Comparison of ENCODE assay signal across 8 mouse cellular contexts in the genomic region with DNA sequence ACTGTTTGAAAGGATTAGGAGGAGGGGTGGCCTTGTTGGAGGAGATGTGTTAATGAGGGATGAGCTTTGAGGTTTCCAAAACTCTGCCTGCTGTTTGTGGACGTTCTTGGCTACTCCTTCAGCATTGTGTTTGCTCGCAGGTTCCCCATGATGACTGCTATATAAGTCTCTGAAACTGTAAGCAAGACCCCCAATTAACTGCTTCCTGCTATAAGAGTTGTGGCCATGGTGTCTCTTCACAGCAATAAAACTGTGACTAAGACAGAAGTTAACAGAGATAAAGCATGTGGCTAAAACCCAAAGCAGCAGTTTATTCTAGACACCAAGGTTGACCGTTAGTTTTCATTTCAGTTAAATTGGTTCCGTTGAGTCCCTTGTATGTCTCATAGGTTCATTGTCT. TPM values are rescaled to one million over a fixed set of nuclear protein-coding genes. Genes with fewer than 3 reads are reported as not detected.
DNase-seq lines count a peak whose midpoint lies in the region; ATAC-seq and TF ChIP-seq lines count a peak whose summit lies in the region.

No protein-coding gene starts in this region.

- 24% methylated on average over 4 of the region's 4 CpGs for WGBS in heart, embryonic 10.5 days
- 23% methylated on average over 4 of the region's 4 CpGs for WGBS in heart, adult 2 months
- 20% methylated on average over 4 of the region's 4 CpGs for WGBS in hindbrain, embryonic 11.5 days
- WGBS in midbrain, embryonic 13.5 days = 20% methylated on average over 4 of the region's 4 CpGs

- TF ChIP-seq CTCF in heart, adult 2 months (IDR thresholded peaks at IDR 0.05) = no peak

- H3K27ac ChIP-seq in heart, embryonic 10.5 days = peak overlapping the region; percentile 94
- H3K27ac ChIP-seq in heart, adult 2 months = no peak overlapping the region
- 0 out of 2 replicates have a peak overlapping the region, but pooled peaks have one; percentile 38 for H3K27ac ChIP-seq in hindbrain, embryonic 11.5 days (ENCODE audit: low read depth, low read length)
- H3K27ac ChIP-seq in midbrain, embryonic 13.5 days = no peak overlapping the region

- no peaks in the 10 kb centered on the region for H3K27me3 ChIP-seq in heart, embryonic 10.5 days (ENCODE audit: insufficient read depth, poor library complexity, severe bottlenecking)
- no peaks in the 10 kb centered on the region for H3K27me3 ChIP-seq in heart, adult 2 months (ENCODE audit: control insufficient read depth, insufficient read depth, low read length)
- H3K27me3 ChIP-seq in hindbrain, embryonic 11.5 days (ENCODE audit: control insufficient read depth, insufficient read depth, low read length) = no peaks in the 10 kb centered on the region
- no peaks in the 10 kb centered on the region for H3K27me3 ChIP-seq in midbrain, embryonic 13.5 days

- no peak for TF ChIP-seq POLR2A in heart, adult 2 months (IDR thresholded peaks at IDR 0.05; ENCODE audit: insufficient read depth, low read depth, low read length)

- H3K4me3 ChIP-seq in heart, embryonic 10.5 days = peak overlapping the region; percentile 90
- no peak overlapping the region; the same call in 1 of the 2 replicates for H3K4me3 ChIP-seq in heart, adult 2 months
- H3K4me3 ChIP-seq in hindbrain, embryonic 11.5 days (ENCODE audit: low read depth, low read length) = peak overlapping the region; percentile 56
- peak overlapping the region; percentile 64 for H3K4me3 ChIP-seq in midbrain, embryonic 13.5 days (replicated peaks)

- no peak overlapping the region for H3K9ac ChIP-seq in heart, adult 2 months (ENCODE audit: low read depth, low read length)
- H3K9ac ChIP-seq in hindbrain, embryonic 11.5 days (ENCODE audit: low read depth, low read length) = peak overlapping the region; percentile 47
- peak overlapping the region; percentile 59 for H3K9ac ChIP-seq in midbrain, embryonic 13.5 days (replicated peaks)

- H3K9me3 ChIP-seq in heart, embryonic 10.5 days = no peaks in the 10 kb centered on the region
- no peaks in the 10 kb centered on the region for H3K9me3 ChIP-seq in hindbrain, embryonic 11.5 days (ENCODE audit: control insufficient read depth, low read length)
- H3K9me3 ChIP-seq in midbrain, embryonic 13.5 days = no peaks in the 10 kb centered on the region

- ATAC-seq in hindbrain, embryonic 11.5 days (ENCODE audit: low FRiP score) = no peak
- no peak for ATAC-seq in midbrain, embryonic 13.5 days

- peak overlapping the region; percentile 42 for H3K4me2 ChIP-seq in hindbrain, embryonic 11.5 days (replicated peaks; ENCODE audit: low read depth, low read length)
- peak overlapping the region; percentile 65 for H3K4me2 ChIP-seq in midbrain, embryonic 13.5 days (replicated peaks)

- DNase-seq in heart, embryonic 10.5 days (ENCODE audit: low spot score) = no peak
- no peak for DNase-seq in heart, adult 2 months
- DNase-seq in R1 (ENCODE audit: low read depth, low spot score) = peak; percentile 57
- DNase-seq in hindbrain, embryonic 11.5 days (ENCODE audit: low spot score) = peak; percentile 24
- DNase-seq in layer of hippocampus, postnatal 10 days (ENCODE audit: low spot score in 2 of 2) = no peak
- DNase-seq in urinary bladder, postnatal 4 days (ENCODE audit: low spot score in 2 of 2) = no peak
- no peak for DNase-seq in ovary, postnatal 36 days (ENCODE audit: low spot score)

- intact Hi-C loops in heart, adult 2 months (cut with DNase I) = loop anchor here (2.0 to 5.0 kb wide), 2 partner anchors 15 to 239 kb away; partner anchors contain the start of gene Vps18

- no peak for TF ChIP-seq EP300 in heart, adult 2 months (IDR thresholded peaks at IDR 0.05; ENCODE audit: insufficient read depth, low read depth, low read length)

- peaks cover 24% of the 10 kb centered on the region for H3K4me1 ChIP-seq in heart, embryonic 10.5 days
- no peaks in the 10 kb centered on the region for H3K4me1 ChIP-seq in heart, adult 2 months (ENCODE audit: control insufficient read depth, insufficient read depth, low read length)
- H3K4me1 ChIP-seq in hindbrain, embryonic 11.5 days (replicated peaks; ENCODE audit: control insufficient read depth, insufficient read depth, low read length) = no peaks in the 10 kb centered on the region
- peaks cover 13% of the 10 kb centered on the region for H3K4me1 ChIP-seq in midbrain, embryonic 13.5 days (replicated peaks)

- H3K79me2 ChIP-seq in heart, adult 2 months (replicated peaks; ENCODE audit: control insufficient read depth, insufficient read depth, low read length) = peaks cover 9% of the 10 kb centered on the region

- no peaks in the 10 kb centered on the region for H3K36me3 ChIP-seq in heart, embryonic 10.5 days
- H3K36me3 ChIP-seq in heart, adult 2 months (ENCODE audit: control insufficient read depth, insufficient read depth, low read length) = no peaks in the 10 kb centered on the region
- no peaks in the 10 kb centered on the region for H3K36me3 ChIP-seq in hindbrain, embryonic 11.5 days (ENCODE audit: control insufficient read depth, insufficient read depth, low read length)
- H3K36me3 ChIP-seq in midbrain, embryonic 13.5 days = no peaks in the 10 kb centered on the region

RNA-seq across cellular contexts. Expression of gene Knl1, which starts 0.9 kb away (rescaled TPM):
- 36.1 and 36.3 TPM in 2 replicates for polyA plus RNA-seq in heart, embryonic 10.5 days (2016; fragmentation: Nextera tagmentation; extraction: Ambion mirVana)
- total RNA-seq in heart, adult 2 months (2021) = under 1 TPM; 0.39 to 0.48 TPM
- 0.02 and 0.06 TPM in 2 replicates for polyA plus RNA-seq in heart, adult 2 months (2012; rRNA removed)
- polyA plus RNA-seq in hindbrain, embryonic 11.5 days (2014; fragmentation: Nextera tagmentation; extraction: Ambion mirVana) = 37.2 and 47.9 TPM in 2 replicates
- 26.6 and 30.8 TPM in 2 replicates for polyA plus RNA-seq in midbrain, embryonic 13.5 days (2015; fragmentation: Nextera tagmentation; extraction: Ambion mirVana)
- 1 to 10 TPM; 2.2 to 3.2 TPM for total RNA-seq in layer of hippocampus, postnatal 10 days (2021)

RNA-seq across cellular contexts. Expression of gene Rpusd2, which starts 13.3 kb away (rescaled TPM):
- polyA plus RNA-seq in heart, embryonic 10.5 days (2016; fragmentation: Nextera tagmentation; extraction: Ambion mirVana) = 5.1 and 6.2 TPM in 2 replicates
- total RNA-seq in heart, adult 2 months (2021) = 1 to 10 TPM; 4.1 to 5.1 TPM
- 3.4 and 5.7 TPM in 2 replicates for polyA plus RNA-seq in heart, adult 2 months (2012; rRNA removed)
- 6.6 and 7.2 TPM in 2 replicates for polyA plus RNA-seq in hindbrain, embryonic 11.5 days (2014; fragmentation: Nextera tagmentation; extraction: Ambion mirVana)
- 5.6 and 5.8 TPM in 2 replicates for polyA plus RNA-seq in midbrain, embryonic 13.5 days (2015; fragmentation: Nextera tagmentation; extraction: Ambion mirVana)
- total RNA-seq in layer of hippocampus, postnatal 10 days (2021) = 1 to 10 TPM; 6.2 to 6.5 TPM

RNA-seq across cellular contexts. Expression of gene Ccdc32, which starts 18.7 kb away (rescaled TPM):
- polyA plus RNA-seq in heart, embryonic 10.5 days (2016; fragmentation: Nextera tagmentation; extraction: Ambion mirVana) = 16.3 and 18.5 TPM in 2 replicates
- 10 to 100 TPM in 1 of 2 experiments, 1 to 10 TPM in 1; 9.7 to 10.9 TPM for total RNA-seq in heart, adult 2 months (2021)
- polyA plus RNA-seq in heart, adult 2 months (2012; rRNA removed) = 5.2 and 10.8 TPM in 2 replicates
- 23.3 and 25.8 TPM in 2 replicates for polyA plus RNA-seq in hindbrain, embryonic 11.5 days (2014; fragmentation: Nextera tagmentation; extraction: Ambion mirVana)
- polyA plus RNA-seq in midbrain, embryonic 13.5 days (2015; fragmentation: Nextera tagmentation; extraction: Ambion mirVana) = 30.7 and 31.9 TPM in 2 replicates
- total RNA-seq in layer of hippocampus, postnatal 10 days (2021) = 10 to 100 TPM; 57.7 to 57.9 TPM

Comparison
In these comparisons a context has a peak if more than half of its experiments do, and no peak if none do; other contexts are left out.
1. H3K27ac ChIP-seq: peak in heart, embryonic 10.5 days (single experiment) and hindbrain, embryonic 11.5 days (single experiment); none in heart, adult 2 months (single experiment) and midbrain, embryonic 13.5 days (single experiment).
2. RNA of gene Knl1, which starts 0.9 kb away (polyA plus RNA-seq): 37.2 to 47.9 TPM in hindbrain, embryonic 11.5 days, 36.1 to 36.3 TPM in heart, embryonic 10.5 days and 26.6 to 30.8 TPM in midbrain, embryonic 13.5 days; 0.02 to 0.06 TPM in heart, adult 2 months; every median in the first group is over 10 times any median in the second.
3. DNase-seq: peak in R1 (single experiment) and hindbrain, embryonic 11.5 days (single experiment); none in heart, embryonic 10.5 days (single experiment), heart, adult 2 months (0 of 2), layer of hippocampus, postnatal 10 days (0 of 2), urinary bladder, postnatal 4 days (0 of 2) and ovary, postnatal 36 days (single experiment).